ENCODE assay signal across 11 mouse cellular contexts in genomic region chr17:10413870-10414269, GRCm38 (mm10).
"Had no signal": no experiment of that assay in that cellular context is flagged by ENCODE, and none has a peak within 500 bp of the region (broad histone marks: within the 10 kb centered on the region; RNA-seq: fewer than 3 reads in every experiment).

No protein-coding gene starts in this region.

- H3K27me3 ChIP-seq: limb, embryonic 13.5 days; midbrain, embryonic 13.5 days; stomach, embryonic 15.5 days had no signal

- H3K4me1 ChIP-seq: stomach, embryonic 15.5 days had no signal

- H3K36me3 ChIP-seq: limb, embryonic 13.5 days; midbrain, embryonic 13.5 days; stomach, embryonic 15.5 days had no signal

- H3K9me3 ChIP-seq: limb, embryonic 13.5 days; midbrain, embryonic 13.5 days; stomach, embryonic 15.5 days had no signal

- ATAC-seq: midbrain, embryonic 13.5 days had no signal

- DNase-seq: kidney, postnatal 36 days; left cerebral cortex, postnatal 4 days; lung, adult 18-20 months; right cerebral cortex, postnatal 14 days; thymus, adult 2 months; thymus, postnatal 25 days had no signal

- H3K4me3 ChIP-seq: layer of hippocampus, adult 2 months; limb, embryonic 13.5 days; midbrain, embryonic 13.5 days; stomach, embryonic 15.5 days had no signal

- H3K9ac ChIP-seq: limb, embryonic 13.5 days; liver, embryonic 14.5 days; midbrain, embryonic 13.5 days; stomach, embryonic 15.5 days had no signal

- H3K4me2 ChIP-seq: limb, embryonic 13.5 days; midbrain, embryonic 13.5 days; stomach, embryonic 15.5 days had no signal

- H3K27ac ChIP-seq: layer of hippocampus, adult 2 months; limb, embryonic 13.5 days; liver, embryonic 14.5 days; midbrain, embryonic 13.5 days; stomach, embryonic 15.5 days had no signal
